Mouse (Mus musculus): ENCODE measurements around the gene Dsn1. TPM values are rescaled to one million over a fixed set of nuclear protein-coding genes. Genes with fewer than 3 reads are reported as not detected.

Gene Dsn1
- polyA plus RNA-seq (2016; fragmentation: Nextera tagmentation; extraction: Ambion mirVana) = 38.7 TPM in 2 replicates

DNA sequence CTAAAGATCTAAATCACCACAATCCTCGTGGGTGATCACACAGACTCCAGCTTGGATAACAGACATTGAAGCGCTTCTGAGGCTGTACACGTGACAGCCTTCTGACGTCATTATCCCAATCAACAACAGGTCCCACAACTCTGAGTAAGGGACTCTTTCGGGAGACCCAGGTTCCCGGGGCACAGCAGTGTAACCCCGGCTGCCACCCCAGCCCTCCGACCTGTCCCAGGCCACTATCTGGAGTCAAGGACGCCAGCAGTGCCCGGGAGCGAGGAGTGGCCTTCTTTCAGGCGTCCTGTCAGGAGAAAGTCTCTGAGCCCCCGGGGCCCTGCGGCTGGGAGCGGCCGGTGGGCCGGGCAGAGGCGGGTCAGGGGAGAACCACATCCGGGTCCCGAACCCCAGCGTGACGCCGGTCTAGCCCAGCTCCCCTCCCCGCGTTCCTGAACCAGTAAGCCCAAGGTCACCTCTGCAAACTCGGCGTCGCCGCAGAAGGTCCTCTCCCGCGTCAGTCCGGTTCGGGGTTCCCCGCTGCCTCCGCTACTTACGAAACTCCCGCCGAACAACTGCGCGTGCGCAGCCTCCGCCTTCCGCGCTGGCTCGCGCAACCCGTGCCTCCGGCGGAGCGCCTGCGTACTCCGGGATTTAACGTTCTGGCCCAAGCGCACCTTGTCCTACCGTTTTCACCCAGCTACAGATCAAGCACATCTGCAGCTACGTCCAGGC is at the start of gene Dsn1:
Gene Dsn1 (minus strand): TSS at position 644 of the 723 bp plus-strand sequence.
- peaks cover 41% of the 10 kb centered on the region for H3K36me3 ChIP-seq
- peak within 1 kb of the TSS; percentile 73 for H3K4me2 ChIP-seq
- no peaks in the 10 kb centered on the region for H3K27me3 ChIP-seq (replicated peaks)
- peak within 1 kb of the TSS; percentile 89 for H3K4me3 ChIP-seq
- H3K4me1 ChIP-seq = peaks cover 47% of the 10 kb centered on the region
- peak within 1 kb of the TSS; percentile 93 for H3K27ac ChIP-seq
- WGBS (ENCODE audit: insufficient replicate concordance) = 1% methylated on average over 56 of the region's 56 CpGs
- H3K9me3 ChIP-seq (replicated peaks) = no peaks in the 10 kb centered on the region
- peak within 1 kb of the TSS; percentile 92 for H3K9ac ChIP-seq
- ATAC-seq = peak; percentile 86

DNA sequence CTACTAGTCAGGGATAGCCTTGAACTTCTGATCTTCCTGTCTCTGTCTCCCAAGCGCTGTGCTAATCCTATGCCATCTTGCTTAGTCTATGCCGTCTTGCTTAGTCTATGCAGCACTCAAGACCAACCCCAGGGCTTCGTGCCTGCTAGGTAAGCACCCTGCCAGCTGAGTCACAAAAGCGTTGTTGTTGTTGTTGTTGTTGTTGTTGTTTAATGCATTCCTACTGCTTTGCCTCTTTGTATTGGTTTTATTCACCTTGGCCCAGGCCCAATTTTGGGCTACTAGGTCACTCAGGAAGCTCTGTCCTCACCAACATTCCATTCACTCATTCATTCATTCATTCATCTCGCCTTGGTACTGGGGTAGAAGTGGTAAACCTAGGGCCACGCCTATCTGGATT is 48.8 kb upstream of the Dsn1 start:
- H3K27ac ChIP-seq = no peak overlapping the region
- H3K36me3 ChIP-seq = peaks cover 34% of the 10 kb centered on the region
- no peak overlapping the region for H3K4me3 ChIP-seq
- peaks cover 14% of the 10 kb centered on the region for H3K4me1 ChIP-seq
- WGBS (ENCODE audit: insufficient replicate concordance) = 68% methylated on average over 6 of the region's 6 CpGs
- no peak for ATAC-seq
- H3K27me3 ChIP-seq (replicated peaks) = no peaks in the 10 kb centered on the region
- no peak overlapping the region for H3K9ac ChIP-seq
- no peaks in the 10 kb centered on the region for H3K9me3 ChIP-seq (replicated peaks)
- no peak overlapping the region for H3K4me2 ChIP-seq

DNA sequence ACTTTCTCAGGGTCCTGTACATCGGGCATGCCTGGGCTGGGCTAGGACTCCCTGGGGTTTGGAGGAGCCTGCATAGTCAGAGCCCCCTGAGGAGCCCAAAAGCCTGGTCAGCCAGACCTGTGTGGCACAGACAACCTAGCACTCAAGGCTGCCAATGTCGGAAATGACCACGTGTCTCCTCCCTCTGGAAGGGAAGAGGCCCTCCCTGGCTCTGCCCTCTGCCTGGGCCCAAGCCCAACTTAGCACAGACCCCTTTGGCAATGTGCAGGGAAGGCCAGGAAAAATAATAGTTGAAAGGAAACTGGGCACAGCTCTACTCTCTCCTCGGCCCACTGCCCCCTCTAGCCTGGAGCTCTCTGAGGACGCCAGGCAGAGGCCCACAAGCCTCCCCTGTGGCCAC is 47.9 kb upstream of the Dsn1 start:
- 58% methylated on average over 5 of the region's 5 CpGs for WGBS (ENCODE audit: insufficient replicate concordance)
- Histone ChIP-seq H3K27me3 (replicated peaks) (no peaks in the 10 kb centered on the region), H3K4me3 (no peak overlapping the region), H3K4me2 (no peak overlapping the region), H3K36me3 (peaks cover 29% of the 10 kb centered on the region), H3K27ac (no peak overlapping the region), H3K9me3 (replicated peaks) (no peaks in the 10 kb centered on the region), H3K4me1 (peaks cover 14% of the 10 kb centered on the region), H3K9ac (no peak overlapping the region)
- no peak for ATAC-seq

DNA sequence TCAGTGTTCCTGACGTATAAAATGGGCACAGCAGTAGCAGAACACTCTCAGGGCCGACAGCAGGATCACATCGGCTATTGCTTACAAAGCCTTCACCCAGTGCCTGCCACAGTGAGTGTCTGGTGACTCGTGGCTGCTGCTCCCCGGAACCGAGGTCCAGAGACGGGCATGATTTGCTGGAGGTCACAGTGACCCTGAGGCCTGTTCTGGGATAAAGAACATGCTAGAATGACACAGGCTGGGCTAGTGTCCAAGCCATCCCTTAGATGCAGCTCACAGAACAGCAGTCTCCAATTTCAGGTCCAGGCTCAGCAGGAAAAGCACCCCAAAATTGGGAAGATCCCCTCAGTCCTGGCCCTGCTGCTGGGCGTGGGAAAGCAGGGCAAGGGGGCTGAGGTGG is 47.3 kb upstream of the Dsn1 start:
- no peak overlapping the region for H3K27ac ChIP-seq
- H3K9ac ChIP-seq = no peak overlapping the region

DNA sequence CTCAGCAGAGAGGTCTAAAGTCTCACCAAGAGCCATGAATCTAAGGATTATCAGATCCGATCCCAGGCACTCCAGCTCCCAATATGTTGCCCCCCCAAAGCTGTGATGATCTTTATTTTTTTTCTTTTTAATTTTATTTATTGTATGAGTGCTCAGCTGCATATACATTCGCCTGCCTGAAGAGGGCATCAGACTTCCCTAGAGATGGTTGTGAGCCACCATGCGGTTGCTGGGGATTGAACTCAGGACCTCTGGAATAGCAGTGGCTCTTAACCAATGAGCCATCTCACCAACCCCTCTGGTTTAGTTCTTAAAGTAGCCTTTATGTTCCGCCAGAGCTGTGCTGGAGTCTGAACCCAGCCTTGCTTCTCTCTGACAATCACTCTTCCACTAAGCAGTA is 46.8 kb upstream of the Dsn1 start:
- ATAC-seq = no peak
- WGBS (ENCODE audit: insufficient replicate concordance) = 49% methylated on average over 4 of the region's 4 CpGs
- Histone ChIP-seq H3K27me3 (replicated peaks) (no peaks in the 10 kb centered on the region), H3K9me3 (replicated peaks) (no peaks in the 10 kb centered on the region), H3K27ac (no peak overlapping the region), H3K4me2 (no peak overlapping the region), H3K9ac (no peak overlapping the region), H3K4me1 (peaks cover 7% of the 10 kb centered on the region), H3K4me3 (no peak overlapping the region), H3K36me3 (peaks cover 29% of the 10 kb centered on the region)

More for the DNA sequence above, 47.3 kb upstream of the Dsn1 start:
- Histone ChIP-seq H3K4me3 (no peak overlapping the region), H3K36me3 (peaks cover 28% of the 10 kb centered on the region), H3K27me3 (replicated peaks) (no peaks in the 10 kb centered on the region), H3K9me3 (replicated peaks) (no peaks in the 10 kb centered on the region), H3K4me1 (peaks cover 12% of the 10 kb centered on the region), H3K4me2 (no peak overlapping the region)
- 73% methylated on average over 8 of the region's 8 CpGs for WGBS (ENCODE audit: insufficient replicate concordance)
- no peak for ATAC-seq

DNA sequence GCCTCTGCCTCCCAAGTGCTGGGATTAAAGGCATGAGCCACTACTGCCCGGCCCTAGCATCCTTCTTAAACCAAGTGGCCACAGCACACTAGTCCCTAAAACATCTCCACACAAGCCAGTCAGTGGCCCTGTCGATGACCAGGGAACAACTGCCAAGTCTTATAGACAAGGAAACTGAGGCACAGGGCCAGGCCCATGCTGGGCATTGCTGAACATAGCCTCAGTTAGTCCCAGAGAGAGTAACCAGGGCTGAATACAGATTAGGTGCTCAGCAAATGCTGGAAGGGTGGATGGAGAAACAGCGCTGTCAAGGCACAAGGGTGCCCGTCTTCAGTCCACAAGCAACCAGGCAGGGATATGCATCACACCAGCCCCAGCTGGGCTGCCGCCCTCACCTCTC is 46.2 kb upstream of the Dsn1 start:
- WGBS (ENCODE audit: insufficient replicate concordance) = 82% methylated on average over 5 of the region's 5 CpGs
- ATAC-seq = no peak

DNA sequence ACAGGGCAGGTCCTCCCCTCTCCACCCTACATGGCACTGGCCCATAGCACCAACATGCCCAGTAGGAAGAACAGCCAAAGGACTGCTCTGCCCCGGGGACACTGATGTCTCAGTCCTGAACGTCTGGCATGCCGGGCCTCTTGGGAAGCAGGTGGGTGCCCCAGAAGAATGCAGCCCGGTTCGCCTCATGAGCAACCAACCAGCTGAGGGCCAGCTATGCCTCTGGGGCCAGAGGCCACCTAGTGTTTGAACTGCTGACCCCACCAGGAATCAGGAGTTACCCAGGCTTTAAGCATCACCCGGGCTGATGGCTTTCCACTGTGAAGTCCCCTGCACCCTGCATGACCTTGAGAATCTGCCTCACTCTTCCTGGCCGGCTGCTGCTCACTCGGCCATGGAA is 45.5 kb upstream of the Dsn1 start:
- H3K9ac ChIP-seq = no peak overlapping the region
- no peaks in the 10 kb centered on the region for H3K4me1 ChIP-seq
- H3K9me3 ChIP-seq (replicated peaks) = no peaks in the 10 kb centered on the region
- no peaks in the 10 kb centered on the region for H3K27me3 ChIP-seq (replicated peaks)
- no peak overlapping the region for H3K4me3 ChIP-seq
- no peak overlapping the region for H3K4me2 ChIP-seq
- no peak for ATAC-seq
- no peak overlapping the region for H3K27ac ChIP-seq
- WGBS (ENCODE audit: insufficient replicate concordance) = 79% methylated on average over 8 of the region's 8 CpGs
- peaks cover 33% of the 10 kb centered on the region for H3K36me3 ChIP-seq

More for the DNA sequence above, 46.2 kb upstream of the Dsn1 start:
- Histone ChIP-seq H3K9me3 (replicated peaks) (no peaks in the 10 kb centered on the region), H3K36me3 (peaks cover 33% of the 10 kb centered on the region), H3K27me3 (replicated peaks) (no peaks in the 10 kb centered on the region), H3K27ac (no peak overlapping the region), H3K4me1 (0 out of 2 replicates have a peak, but pooled peaks cover under 1% of the 10 kb centered on the region), H3K4me2 (no peak overlapping the region), H3K9ac (no peak overlapping the region), H3K4me3 (no peak overlapping the region)

DNA sequence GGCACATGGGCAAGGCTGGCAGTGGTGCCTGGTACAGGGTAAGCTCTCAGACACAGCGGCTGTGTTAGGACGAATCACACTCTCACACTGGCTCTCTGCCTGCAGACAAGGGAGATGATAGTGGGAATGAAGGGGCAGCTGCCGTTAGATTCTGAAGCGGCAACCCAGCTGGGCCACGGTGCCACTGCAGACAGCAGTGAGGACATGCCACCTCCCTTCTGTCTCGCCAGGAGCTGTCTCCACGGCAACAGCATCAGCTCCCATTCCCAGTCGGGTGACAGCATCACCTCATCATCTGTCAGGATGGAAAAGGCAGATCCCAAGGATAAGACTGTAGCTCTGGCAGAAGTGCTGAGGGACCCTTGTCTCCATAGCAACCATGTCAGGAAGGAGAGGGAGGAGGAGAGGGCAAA is 42.9 kb upstream of the Dsn1 start:
- peaks cover 47% of the 10 kb centered on the region for H3K36me3 ChIP-seq
- WGBS (ENCODE audit: insufficient replicate concordance) = 74% methylated on average over 8 of the region's 8 CpGs

DNA sequence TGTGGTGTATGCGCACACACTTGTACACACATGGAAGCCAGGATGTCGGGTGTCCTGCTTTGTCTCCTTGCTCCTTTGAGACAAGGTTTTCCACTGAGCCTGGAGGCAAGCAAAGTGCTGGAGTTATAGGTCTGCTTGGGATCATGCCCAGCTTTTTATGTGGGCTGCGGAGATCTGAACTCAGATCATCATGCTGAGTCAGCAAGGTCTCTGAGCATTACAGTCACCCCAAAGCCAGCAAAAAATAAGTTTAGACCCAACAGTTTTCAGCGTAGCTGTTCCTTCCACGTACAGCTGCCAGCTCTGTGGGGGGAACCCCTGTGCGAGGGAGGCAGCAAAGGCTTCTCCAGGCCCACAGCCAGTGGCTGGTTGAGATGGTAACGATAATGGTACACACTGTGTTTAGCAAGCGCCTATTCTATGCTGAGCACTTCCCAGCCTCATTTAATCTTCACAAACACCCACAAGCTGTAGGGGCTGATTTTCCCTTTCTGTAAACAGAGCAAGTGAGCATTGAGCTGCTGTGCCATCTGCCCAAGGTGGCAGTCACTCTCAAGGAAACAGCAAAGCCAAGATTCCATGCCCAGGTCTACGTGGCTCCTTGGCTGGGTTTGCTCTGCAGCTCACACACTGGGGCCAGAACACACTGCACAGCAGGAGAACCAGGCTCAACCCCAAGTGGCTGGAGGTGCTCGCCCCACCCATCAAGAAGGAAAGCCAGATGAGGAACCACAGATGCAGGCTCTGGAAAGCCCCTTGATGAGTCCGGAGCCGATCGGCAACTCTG is 41.6 kb upstream of the Dsn1 start:
- no peak overlapping the region for H3K4me3 ChIP-seq
- peaks cover 46% of the 10 kb centered on the region for H3K36me3 ChIP-seq
- H3K9me3 ChIP-seq (replicated peaks) = no peaks in the 10 kb centered on the region
- no peak for ATAC-seq
- WGBS (ENCODE audit: insufficient replicate concordance) = 81% methylated on average over 13 of the region's 13 CpGs
- no peaks in the 10 kb centered on the region for H3K27me3 ChIP-seq (replicated peaks)
- no peak overlapping the region for H3K4me2 ChIP-seq
- H3K4me1 ChIP-seq = no peaks in the 10 kb centered on the region
- no peak overlapping the region for H3K9ac ChIP-seq
- H3K27ac ChIP-seq = no peak overlapping the region

More for the DNA sequence above, 42.9 kb upstream of the Dsn1 start:
- H3K27me3 ChIP-seq (replicated peaks) = no peaks in the 10 kb centered on the region
- no peaks in the 10 kb centered on the region for H3K4me1 ChIP-seq
- no peak overlapping the region for H3K4me3 ChIP-seq
- no peak for ATAC-seq
- no peaks in the 10 kb centered on the region for H3K9me3 ChIP-seq (replicated peaks)
- no peak overlapping the region for H3K27ac ChIP-seq
- H3K9ac ChIP-seq = no peak overlapping the region
- H3K4me2 ChIP-seq = no peak overlapping the region

DNA sequence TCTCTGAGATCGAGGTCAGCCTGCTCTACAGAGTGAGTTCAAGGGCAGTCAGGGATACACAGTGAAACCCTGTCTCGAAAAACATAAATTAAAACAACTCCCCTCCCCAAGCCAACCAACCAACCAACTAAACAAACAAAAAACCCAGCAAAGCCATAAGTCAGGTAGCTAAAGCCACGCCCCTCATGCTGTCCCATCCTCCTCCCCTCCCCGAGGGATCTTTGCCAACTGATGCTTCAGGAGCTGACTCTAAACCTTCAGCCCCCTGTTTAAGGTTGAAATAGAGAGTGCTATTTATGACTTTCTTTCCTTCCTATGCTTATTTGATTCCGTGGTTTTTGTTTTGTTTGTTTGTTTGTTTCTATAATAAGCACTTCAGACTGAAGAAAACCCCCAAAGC is 40.0 kb upstream of the Dsn1 start:
- no peak for ATAC-seq
- no peak overlapping the region for H3K27ac ChIP-seq
- no peak overlapping the region for H3K9ac ChIP-seq
- H3K9me3 ChIP-seq (replicated peaks) = no peaks in the 10 kb centered on the region
- H3K36me3 ChIP-seq = peaks cover 36% of the 10 kb centered on the region
- WGBS (ENCODE audit: insufficient replicate concordance) = 60% methylated on average over 5 of the region's 5 CpGs
- no peak overlapping the region for H3K4me3 ChIP-seq
- H3K4me2 ChIP-seq = no peak overlapping the region
- no peaks in the 10 kb centered on the region for H3K4me1 ChIP-seq
- H3K27me3 ChIP-seq (replicated peaks) = no peaks in the 10 kb centered on the region

DNA sequence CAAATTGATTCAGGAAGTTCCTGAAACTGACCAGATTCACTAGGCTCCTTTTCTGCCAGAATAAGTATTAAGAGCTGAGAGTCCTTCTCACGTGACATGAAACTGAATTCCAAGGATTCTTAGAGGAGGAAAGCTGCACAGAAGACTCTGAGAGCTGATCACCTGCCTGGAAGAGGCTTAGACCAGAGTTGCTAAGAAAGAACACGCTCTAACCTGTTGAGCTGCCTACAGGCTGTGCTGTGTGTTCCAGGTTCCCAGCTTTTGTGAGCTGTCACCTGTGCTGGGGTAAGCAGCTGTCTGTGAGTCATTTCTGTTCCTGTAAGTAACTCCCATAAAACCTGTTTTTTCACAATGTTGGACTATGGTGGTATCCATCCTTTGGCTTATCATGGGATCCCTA is 39.0 kb upstream of the Dsn1 start:
- no peak overlapping the region for H3K9ac ChIP-seq

DNA sequence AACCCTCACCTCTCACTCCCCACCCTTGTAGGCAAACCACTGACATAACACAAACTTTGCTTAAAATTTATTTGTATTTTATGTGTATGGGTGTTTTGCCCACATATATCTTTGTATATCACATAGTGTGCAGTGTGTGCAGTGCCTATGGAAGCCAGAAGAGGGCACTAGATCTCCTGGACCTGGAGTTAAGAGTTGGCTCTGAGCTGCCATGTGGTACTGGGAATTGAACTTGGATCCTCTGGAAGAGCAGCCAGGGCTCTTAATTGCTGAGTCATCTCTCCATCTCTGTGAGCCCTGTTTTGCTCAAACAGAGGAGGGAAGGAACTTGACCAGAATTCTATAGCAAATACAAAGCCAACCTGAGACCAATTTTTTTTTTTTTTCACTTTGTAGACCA is 37.0 kb upstream of the Dsn1 start:
- Histone ChIP-seq H3K4me3 (no peak overlapping the region), H3K9ac (no peak overlapping the region), H3K27ac (no peak overlapping the region), H3K27me3 (replicated peaks) (no peaks in the 10 kb centered on the region), H3K9me3 (replicated peaks) (no peaks in the 10 kb centered on the region), H3K4me1 (no peaks in the 10 kb centered on the region), H3K4me2 (no peak overlapping the region), H3K36me3 (peaks cover 54% of the 10 kb centered on the region)
- ATAC-seq = no peak

More for the DNA sequence above, 39.0 kb upstream of the Dsn1 start:
- no peak overlapping the region for H3K4me2 ChIP-seq
- no peak for ATAC-seq
- 77% methylated on average over 2 of the region's 2 CpGs for WGBS (ENCODE audit: insufficient replicate concordance)
- H3K36me3 ChIP-seq = peaks cover 35% of the 10 kb centered on the region
- H3K9me3 ChIP-seq (replicated peaks) = no peaks in the 10 kb centered on the region
- H3K27me3 ChIP-seq (replicated peaks) = no peaks in the 10 kb centered on the region
- no peaks in the 10 kb centered on the region for H3K4me1 ChIP-seq
- H3K4me3 ChIP-seq = no peak overlapping the region
- no peak overlapping the region for H3K27ac ChIP-seq
